Mouse (Mus musculus) left cerebral cortex, adult 11 months (tissue): ENCODE measurements at regions not wholly inside any gene's neighbourhood (a gene's known extent, or its start where the extent isn't known, plus 50 kb on each side); places are given as distances from the start of the nearest gene placed in this dataset.

Source experiments
- DNase-seq: peaks from one replicate; pipeline ENCODE4 v3.0.0; 2022; ENCODE audit warnings: low spot score

DNA sequence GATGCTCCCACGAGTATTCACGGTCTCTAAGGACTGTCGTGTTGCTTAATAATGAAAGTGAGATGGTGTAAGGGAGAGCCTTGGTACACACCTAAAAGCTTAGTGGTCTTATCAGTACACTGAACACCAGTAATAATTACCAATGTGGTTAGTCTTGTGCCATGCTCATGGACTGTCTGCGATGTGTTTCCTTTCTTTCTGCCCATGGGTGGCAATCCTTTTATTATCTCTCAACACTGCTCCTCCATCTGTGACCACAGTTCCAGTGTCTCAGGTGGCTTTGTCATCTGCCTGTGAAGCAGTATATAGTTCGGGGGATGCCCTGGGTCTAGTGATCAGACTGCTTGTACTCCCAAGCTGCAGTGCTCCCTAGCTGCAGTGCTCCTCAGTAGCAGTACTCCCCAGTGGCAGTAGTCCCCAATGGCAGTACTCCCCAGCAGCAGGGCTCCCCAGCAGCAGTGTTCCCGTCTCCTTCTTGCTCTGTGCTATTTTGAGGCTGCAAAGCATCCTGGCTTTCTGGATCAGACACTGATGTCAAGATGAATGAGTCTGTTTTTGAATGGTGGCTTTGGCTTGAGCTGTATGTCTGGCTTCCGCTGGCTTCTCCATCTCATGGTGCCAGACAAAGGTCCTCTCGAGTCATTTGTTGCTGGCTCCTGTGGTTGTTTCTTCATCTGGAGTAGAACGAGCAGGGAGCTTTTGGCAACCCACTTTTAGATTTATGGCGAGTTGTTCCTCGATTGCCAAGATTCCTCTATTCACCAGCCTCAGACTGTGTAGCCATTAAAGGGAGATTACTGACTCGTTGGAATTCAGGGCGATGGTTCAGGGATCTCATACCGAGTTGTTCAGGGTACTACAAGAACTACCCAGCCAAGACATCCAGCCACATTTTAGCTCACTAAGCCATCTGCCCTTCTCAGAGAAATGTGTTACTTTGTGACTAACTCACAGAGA lies 88.4 kb upstream of the Plxnc1 start:
- no peak for DNase-seq

DNA sequence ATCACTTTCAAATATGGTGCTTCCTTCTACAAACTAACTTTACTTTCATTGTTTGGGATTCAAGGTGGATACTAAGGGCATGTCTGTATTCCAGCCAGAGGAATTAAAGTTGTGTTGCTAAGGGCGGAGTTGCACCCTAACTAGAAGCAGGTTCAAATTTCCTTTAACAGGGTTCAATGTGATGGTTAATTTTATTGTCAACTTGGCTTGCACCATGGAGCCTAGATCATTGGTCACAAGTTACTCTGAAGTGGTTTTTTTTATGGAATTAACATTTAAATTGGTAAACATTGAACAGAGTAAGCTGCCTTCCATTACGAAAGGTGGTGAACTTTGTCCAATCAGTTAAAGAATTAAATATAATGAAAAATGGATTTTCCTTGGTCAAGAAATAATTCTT lies 86.7 kb upstream of the Plxnc1 start:
- DNase-seq: no peak

DNA sequence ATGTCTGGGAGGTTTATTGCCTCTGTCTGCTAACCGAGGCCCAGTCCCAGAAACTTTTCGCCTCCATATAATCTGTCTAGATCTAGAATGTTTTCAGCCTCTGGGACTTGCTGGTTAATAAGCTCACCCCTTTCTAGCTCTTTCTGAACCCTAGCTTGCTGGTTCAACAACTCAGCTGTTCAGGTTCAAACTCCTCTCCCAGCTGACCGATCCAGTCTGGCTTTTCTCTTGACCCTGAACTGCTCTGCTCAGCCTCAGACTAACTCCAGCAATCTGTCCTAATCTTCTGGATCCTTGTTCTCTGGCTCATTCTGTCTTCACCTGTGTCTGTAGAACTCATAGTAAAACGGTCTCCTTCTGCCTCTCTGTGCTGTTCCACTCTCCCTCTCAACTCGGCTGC lies 86.2 kb upstream of the Plxnc1 start:
- DNase-seq: no peak

DNA sequence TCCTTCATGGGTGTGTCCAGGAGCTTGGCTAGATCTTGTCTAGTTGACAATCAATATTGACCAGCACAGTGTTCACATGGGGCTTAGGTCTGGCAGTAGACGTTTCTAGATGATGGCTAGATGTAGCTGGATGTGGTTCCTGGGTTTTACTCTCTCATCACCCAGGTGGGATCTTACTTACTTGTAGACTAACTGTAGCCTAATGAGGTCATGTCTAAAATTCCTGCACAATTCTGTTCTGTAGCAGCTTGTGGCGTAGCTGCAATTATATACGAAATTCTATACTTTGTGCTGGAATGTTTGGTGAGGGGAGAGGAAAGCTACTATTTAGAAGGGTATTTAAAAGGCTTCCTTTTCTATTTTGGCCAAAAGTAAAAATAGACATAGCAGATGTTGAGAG lies 84.9 kb upstream of the Plxnc1 start:
- no peak for DNase-seq

DNA sequence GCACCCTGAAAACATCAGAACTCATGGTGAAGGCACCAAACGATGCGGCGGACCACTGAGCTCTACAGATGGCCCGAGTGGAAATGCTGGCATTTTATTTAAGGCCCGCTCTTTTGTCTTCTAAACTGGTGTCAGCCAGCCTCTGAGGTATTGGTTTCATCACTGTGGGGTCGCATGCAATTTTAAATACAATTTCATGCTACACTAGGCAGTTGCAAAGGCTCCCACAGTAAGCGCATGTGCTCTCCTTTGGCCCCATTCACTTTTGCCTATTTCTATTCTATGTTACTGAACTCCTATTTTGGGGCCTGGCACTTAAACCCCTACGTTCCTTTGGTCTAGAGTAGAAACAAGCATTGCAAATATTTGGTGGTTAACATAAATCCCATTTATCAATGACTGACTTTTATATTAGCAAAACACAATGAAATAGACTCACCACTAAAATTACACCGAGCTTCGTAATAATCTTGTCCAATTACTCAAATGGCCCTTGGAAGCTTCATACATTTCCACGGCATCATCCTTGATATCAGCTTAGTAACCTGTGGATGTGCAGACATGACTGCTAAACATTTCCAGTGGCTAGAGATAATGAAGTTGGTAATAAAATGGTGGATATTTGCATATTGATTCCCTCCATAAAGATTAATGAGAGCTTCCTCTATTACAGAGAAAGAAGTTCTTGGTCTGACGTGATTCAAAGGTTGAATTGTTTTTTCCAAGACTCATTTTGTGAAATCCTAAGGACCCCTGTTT lies 81.1 kb upstream of the Plxnc1 start:
- no peak for DNase-seq

DNA sequence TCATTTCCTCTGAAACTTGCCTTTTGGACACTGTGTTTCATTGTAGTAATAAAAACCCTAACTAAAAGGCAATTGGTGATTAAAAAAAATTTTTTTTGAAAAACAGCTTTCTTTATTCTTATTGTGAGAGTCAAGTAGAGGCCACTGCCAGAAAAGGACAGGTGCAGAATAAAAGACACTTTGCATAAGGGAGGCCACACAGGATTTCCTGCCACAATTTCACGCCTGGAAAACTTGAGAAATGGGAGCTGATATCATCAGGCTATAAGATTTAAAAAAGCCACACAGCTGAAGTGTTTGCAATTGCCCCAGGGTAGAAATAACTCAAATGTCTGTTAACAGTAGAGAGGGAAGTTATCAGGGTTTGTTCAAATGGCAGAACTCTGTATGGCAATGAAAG lies 76.6 kb upstream of the Plxnc1 start:
- DNase-seq: no peak

DNA sequence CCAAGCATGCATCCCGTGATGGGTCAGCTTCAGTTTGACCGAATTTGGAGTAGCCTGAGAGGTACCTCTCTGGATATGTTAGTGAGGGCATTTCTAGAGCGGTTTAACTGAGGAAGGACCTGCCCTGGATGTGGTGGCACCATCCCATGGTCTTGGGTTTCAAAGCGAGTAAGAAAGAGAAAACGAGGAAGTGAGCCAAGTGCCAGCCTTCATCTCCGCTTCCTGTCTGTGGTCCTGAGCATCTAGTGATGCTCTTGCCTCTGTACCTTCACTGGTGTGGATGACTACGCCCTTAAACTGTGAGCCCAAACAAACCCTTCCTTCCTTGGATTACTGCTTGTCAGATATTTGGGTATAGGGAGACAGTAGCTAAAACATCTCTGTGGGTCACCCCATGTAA lies 72.3 kb upstream of the Plxnc1 start:
- DNase-seq: no peak

DNA sequence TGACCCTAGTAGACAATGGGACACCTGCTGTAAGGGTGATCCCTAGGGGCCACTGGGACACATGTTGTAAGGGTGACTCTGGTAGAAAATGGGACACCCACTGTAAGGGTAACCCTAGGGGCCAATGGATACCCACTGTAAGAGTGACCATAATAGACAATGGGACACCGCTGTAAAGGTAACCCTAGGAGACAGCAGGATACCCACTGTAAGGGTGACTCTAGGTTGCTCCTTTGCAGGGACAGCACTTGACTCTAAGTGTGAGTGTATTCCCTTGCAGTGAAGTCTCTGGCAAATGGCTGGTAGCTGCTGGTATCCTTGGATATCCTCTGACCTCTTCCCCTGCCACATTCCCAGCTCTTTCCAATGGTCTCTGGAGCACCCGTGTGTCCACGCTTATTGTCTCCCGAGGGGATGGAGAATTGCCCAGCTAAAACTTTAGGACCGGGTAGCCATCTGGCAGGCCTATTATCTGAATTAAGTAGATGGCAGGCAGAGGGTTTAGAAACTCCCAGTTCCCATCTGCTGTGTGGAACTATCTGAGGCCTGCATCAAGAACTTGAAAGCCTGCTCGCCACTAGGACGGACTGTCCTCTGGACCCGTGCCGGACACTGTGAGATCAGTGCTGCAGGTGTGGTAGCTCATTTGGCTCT lies 70.8 kb upstream of the Plxnc1 start:
- DNase-seq: no peak

DNA sequence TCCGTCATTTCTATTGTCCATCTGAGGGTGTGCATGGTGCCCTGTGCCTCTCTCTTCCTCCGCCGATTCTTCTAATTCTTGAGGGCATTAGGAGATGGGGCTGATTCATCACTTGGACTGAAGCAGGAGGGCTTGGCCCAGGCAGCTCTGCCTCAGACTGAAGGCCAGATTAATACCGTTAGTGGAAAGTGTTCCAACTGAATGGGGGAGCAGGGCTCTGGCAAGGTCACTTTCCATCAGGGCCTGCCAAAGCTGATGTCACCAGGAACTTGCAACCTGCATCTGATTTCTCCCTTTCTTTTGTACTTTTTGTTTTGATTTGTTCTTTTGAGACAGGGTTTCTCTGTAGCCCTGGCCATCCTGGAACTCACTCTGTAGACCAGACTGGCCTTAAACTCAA lies 69.3 kb upstream of the Plxnc1 start:
- DNase-seq: no peak

DNA sequence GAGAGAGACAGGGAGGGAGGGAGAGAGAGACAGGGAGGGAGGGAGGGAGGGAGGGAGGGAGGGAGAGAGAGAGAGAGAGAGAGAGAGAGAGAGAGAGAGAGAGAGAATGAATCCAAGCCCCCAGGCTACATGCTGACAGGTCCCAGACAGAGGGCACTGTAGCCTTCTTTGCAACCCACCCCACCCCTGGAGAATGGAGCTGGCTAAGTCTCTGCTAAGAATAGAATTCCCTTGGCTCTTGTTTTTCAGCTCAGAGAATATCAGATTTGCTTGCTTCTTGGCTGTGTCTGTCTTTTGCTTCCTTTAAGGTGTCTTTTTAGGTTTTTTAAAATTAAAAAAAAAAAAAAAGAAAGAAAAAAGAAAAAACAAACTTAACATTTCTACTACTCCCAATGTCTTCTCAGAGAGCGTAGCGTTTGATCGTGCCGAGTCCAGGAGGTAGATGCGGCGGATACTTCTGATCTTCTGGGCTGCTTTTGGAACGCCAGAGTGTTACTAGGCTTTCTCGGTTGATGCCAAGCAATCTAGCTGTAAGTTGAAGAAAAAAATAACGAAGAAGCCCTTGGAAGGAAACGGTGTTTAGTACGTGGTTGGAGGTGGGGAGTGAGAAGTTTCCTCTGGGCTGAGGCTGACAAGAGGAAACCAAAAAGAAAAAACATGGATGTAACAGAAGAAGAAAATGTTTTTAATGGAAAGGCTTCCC lies 68.7 kb upstream of the Plxnc1 start:
- no peak for DNase-seq

DNA sequence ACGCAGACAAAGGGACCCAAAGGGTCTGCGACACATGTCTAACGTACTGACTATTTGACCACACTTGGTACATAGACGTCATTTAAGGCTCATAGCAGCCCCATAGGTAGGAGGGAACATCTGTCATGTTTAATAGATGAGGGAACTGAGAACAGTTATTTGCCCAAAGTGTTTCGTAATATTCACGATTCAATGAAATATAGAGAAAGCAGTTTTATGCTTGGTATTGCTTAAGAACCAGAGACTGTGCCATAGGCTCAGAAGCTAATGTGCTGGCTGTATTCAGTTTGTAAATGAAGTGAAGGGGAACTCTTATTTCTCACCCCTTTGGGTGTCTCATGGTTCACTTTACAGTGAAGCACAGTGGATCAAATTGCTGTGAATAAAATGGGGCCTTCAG lies 65.7 kb upstream of the Plxnc1 start:
- no peak for DNase-seq

DNA sequence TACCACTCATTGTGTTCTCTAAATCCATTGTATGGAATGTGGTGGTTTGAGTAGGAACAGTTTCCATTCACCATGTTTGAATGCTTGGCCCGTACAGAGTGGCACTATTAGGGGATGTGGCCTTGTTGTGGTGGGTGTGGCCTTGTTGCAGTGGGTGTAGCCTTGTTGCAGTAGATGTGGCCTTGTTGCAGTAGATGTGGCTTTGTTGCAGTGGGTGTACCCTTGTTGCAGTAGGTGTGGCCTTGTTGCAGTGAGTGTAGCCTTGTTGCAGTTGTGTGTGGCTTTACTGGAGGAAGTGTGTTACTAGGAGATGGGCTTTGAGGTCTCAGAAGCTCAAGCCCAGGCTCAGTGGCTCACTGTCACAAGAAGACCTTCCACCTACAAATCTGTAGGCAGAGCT lies 64.4 kb upstream of the Plxnc1 start:
- DNase-seq: no peak

DNA sequence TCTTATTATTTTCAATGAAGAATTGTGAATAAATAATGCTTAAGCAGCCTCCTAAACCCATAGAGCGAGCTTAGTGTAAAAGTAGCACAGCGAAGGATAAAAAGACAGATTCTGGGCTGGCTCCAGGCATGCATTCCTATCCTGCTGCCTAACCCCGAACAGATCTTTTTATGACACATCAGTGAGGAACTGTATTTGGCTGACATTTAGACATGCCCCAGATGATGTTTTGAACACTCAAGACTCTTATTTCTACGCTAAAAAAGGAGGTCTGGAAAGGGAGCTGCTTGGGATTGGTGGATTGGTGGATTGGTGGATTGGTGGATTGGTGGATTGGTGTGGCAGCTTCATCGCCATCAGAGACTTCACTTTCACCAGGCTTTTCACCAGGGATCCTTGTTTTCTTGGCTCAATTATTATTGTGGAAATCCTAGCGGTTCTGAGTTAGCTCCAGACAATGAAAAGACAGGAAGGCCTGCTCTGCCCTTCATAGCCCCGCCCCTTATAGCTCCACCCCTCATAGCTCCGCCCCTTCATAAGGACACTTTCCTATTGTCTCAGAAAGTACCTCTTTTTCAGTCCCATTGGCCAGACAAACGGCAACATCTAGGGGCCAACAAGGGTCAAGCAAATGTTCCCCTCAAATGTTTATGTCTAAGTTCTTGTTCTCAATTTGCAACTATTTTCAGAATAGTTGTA lies 59.6 kb upstream of the Plxnc1 start:
- no peak for DNase-seq

DNA sequence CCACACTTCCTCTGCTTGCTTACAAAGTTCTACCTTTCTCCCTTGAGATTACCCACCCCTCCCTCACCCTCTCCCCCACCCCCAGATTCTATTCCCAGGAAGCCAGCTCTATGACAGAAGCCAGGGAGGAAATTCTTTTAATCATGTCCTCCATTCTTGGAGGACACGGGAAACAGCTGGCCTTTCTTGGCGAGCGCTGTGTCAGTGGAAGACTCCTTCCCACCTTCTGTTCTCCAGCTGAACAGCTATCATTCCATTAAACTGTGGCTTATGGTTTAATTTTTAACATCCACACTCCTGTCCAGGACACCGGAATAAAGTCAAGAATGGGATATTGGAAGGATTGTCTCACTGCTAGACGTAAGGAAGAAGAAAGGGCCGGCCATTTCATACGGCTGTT lies 59.0 kb upstream of the Plxnc1 start:
- DNase-seq: no peak

DNA sequence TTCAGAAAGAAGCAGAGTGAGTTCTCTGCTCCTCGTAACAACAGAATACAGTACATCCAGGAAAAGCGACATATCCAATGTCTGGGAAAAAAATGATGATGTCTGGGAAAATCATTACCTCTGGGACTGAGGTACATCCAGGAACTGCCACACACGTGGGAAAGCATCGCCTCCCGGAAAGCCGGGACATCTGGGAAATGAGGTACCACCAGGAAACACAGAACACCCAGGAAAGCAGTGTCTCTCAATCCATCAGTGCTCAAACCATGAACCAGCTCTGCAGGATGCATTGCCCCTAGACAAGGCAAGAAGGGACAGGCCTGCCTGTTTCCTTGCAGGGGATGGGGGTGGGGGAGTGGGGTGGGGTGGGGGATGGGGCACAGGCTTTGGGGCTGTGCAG lies 57.0 kb upstream of the Plxnc1 start:
- no peak for DNase-seq

DNA sequence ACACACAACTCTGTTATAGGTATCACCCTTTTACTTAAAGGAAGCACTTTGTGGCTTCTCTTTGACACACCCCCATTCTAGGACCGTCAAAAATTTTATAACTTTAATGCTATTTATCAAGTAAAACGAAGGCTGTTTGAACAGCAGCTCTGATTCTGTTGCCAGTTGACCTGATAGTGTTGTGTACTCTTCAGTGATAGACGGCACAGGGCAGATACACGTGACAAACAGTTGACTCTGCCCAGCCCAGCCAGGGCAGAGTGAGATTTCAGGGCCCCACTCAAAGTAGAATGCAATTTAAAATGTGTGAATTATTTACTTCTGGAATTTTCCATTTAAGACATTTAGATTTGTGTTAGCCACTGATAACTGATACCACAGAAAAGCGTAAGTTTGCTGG lies 55.1 kb upstream of the Plxnc1 start:
- no peak for DNase-seq
